Comparison of ENCODE assay signal across 20 mouse cellular contexts in genomic region chr5:39337917-39338316, GRCm38 (mm10).
"Had no signal": no experiment of that assay in that cellular context is flagged by ENCODE, and none has a peak within 500 bp of the region (broad histone marks: within the 10 kb centered on the region; RNA-seq: fewer than 3 reads in every experiment).

No protein-coding gene starts in this region.

- H3K27ac ChIP-seq: liver, embryonic 14.5 days; midbrain, embryonic 10.5 days; midbrain, embryonic 12.5 days; neural tube, embryonic 13.5 days; neural tube, embryonic 15.5 days; stomach, embryonic 15.5 days; stomach, postnatal 0 days had no signal

- ATAC-seq: midbrain, embryonic 16.5 days had no signal

- H3K4me2 ChIP-seq: lung, embryonic 14.5 days; midbrain, embryonic 12.5 days; neural tube, embryonic 13.5 days; neural tube, embryonic 15.5 days; stomach, embryonic 15.5 days had no signal

- H3K36me3 ChIP-seq: midbrain, embryonic 10.5 days; midbrain, embryonic 12.5 days; neural tube, embryonic 13.5 days; neural tube, embryonic 15.5 days; stomach, embryonic 15.5 days had no signal

- H3K4me1 ChIP-seq: midbrain, embryonic 10.5 days; midbrain, embryonic 12.5 days; neural tube, embryonic 13.5 days; neural tube, embryonic 15.5 days; stomach, embryonic 15.5 days had no signal

- DNase-seq: lung, adult 18-20 months; lung, embryonic 14.5 days; lung, postnatal 10 days; lung, postnatal 4 days; retina, postnatal 1 day; right cerebral cortex, adult 18-20 months; right cerebral cortex, postnatal 25 days; right cerebral cortex, postnatal 4 days; thymus, adult 2 months; thymus, postnatal 25 days; thymus, postnatal 4 days had no signal

- H3K4me3 ChIP-seq: midbrain, embryonic 10.5 days; midbrain, embryonic 12.5 days; myocyte; neural tube, embryonic 13.5 days; neural tube, embryonic 15.5 days; stomach, embryonic 15.5 days had no signal

- H3K9me3 ChIP-seq: midbrain, embryonic 10.5 days; midbrain, embryonic 12.5 days; neural tube, embryonic 13.5 days; neural tube, embryonic 15.5 days; stomach, embryonic 15.5 days had no signal

- H3K27me3 ChIP-seq: midbrain, embryonic 12.5 days; neural tube, embryonic 13.5 days; neural tube, embryonic 15.5 days; stomach, embryonic 15.5 days had no signal

- H3K9ac ChIP-seq: liver, embryonic 14.5 days; lung, embryonic 14.5 days; midbrain, embryonic 12.5 days; neural tube, embryonic 13.5 days; neural tube, embryonic 15.5 days; stomach, embryonic 15.5 days had no signal
